Comparison of ENCODE assay signal across 27 mouse cellular contexts in genomic region chr14:49001655-49002054, GRCm38 (mm10).
"Had no signal": no experiment of that assay in that cellular context is flagged by ENCODE, and none has a peak within 500 bp of the region (broad histone marks: within the 10 kb centered on the region; RNA-seq: fewer than 3 reads in every experiment).

No protein-coding gene starts in this region.

- H3K4me2 ChIP-seq: heart, embryonic 11.5 days; heart, embryonic 13.5 days; heart, embryonic 15.5 days; hindbrain, embryonic 12.5 days; hindbrain, embryonic 14.5 days; kidney, embryonic 15.5 days; limb, embryonic 13.5 days; limb, embryonic 15.5 days; liver, embryonic 11.5 days had no signal

- H3K4me3 ChIP-seq: gastrocnemius, adult 2 months; heart, adult 2 months; heart, embryonic 13.5 days; heart, embryonic 15.5 days; hindbrain, embryonic 10.5 days; hindbrain, embryonic 12.5 days; kidney, embryonic 15.5 days; limb, embryonic 13.5 days; limb, embryonic 15.5 days had no signal

- H3K36me3 ChIP-seq: heart, embryonic 15.5 days; hindbrain, embryonic 10.5 days; hindbrain, embryonic 12.5 days; kidney, embryonic 15.5 days; limb, embryonic 13.5 days; limb, embryonic 15.5 days had no signal

- H3K9ac ChIP-seq: heart, embryonic 13.5 days; heart, embryonic 15.5 days; hindbrain, embryonic 12.5 days; hindbrain, embryonic 14.5 days; kidney, embryonic 15.5 days; limb, embryonic 13.5 days; limb, embryonic 15.5 days; liver, embryonic 14.5 days had no signal

- H3K27me3 ChIP-seq: heart, embryonic 13.5 days; heart, embryonic 15.5 days; hindbrain, embryonic 12.5 days; kidney, embryonic 15.5 days; limb, embryonic 13.5 days; limb, embryonic 15.5 days had no signal

- H3K9me3 ChIP-seq: heart, embryonic 13.5 days; heart, embryonic 15.5 days; hindbrain, embryonic 10.5 days; hindbrain, embryonic 12.5 days; kidney, embryonic 15.5 days; limb, embryonic 13.5 days; limb, embryonic 15.5 days had no signal

- ATAC-seq: hindbrain, embryonic 16.5 days; inflammation-experienced regulatory T-cells, adult 6 months had no signal

- H3K27ac ChIP-seq: gastrocnemius, adult 2 months; heart, adult 2 months; heart, embryonic 13.5 days; heart, embryonic 15.5 days; hindbrain, embryonic 10.5 days; hindbrain, embryonic 12.5 days; hindbrain, embryonic 14.5 days; kidney, embryonic 15.5 days; kidney, postnatal 0 days; limb, embryonic 13.5 days; limb, embryonic 15.5 days; liver, embryonic 14.5 days had no signal

- DNase-seq: gastrocnemius, adult 2 months; gastrocnemius, postnatal 10 days; gastrocnemius, postnatal 25 days; heart, adult 2 months; heart, postnatal 4 days; kidney, adult 11 months; kidney, adult 2 months; kidney, adult 9 months; kidney, postnatal 14 days; kidney, postnatal 36 days; layer of hippocampus, adult 9-11 months; layer of hippocampus, postnatal 36 days; left cerebral cortex, postnatal 4 days had no signal

- H3K4me1 ChIP-seq: heart, embryonic 13.5 days; heart, embryonic 15.5 days; hindbrain, embryonic 10.5 days; hindbrain, embryonic 12.5 days; kidney, embryonic 15.5 days; limb, embryonic 13.5 days; limb, embryonic 15.5 days had no signal
